Mouse (Mus musculus) lung, embryonic 15.5 days (tissue): Measurements from ENCODE around the gene Gm11011. TPM values are rescaled to one million over a fixed set of nuclear protein-coding genes. Genes with fewer than 3 reads are reported as not detected.

Experiments used
- ATAC-seq: fragments of 200-750 bp; cut with Nextera tagmentation; 2 replicates; pipeline ENCODE4 v1.8.0; 2017; ENCODE audit warnings: moderate number of reproducible peaks, borderline replicate concordance; ENCODE audit not compliant: low FRiP score, low TSS enrichment; ENCODE audit errors: extremely low read depth
- H3K27ac ChIP-seq: fragments of 300-500 bp; sonication (generic); 2 replicates; pipeline ENCODE4 v1.5.1; 2015; ENCODE audit warnings: moderate library complexity, mild to moderate bottlenecking, inconsistent platforms
- H3K27me3 ChIP-seq: fragments of 300-500 bp; sonication (generic); 2 replicates; pipeline ENCODE4 v1.6.1; 2015; ENCODE audit warnings: inconsistent platforms
- H3K36me3 ChIP-seq: fragments of 300-500 bp; sonication (generic); 2 replicates; pipeline ENCODE4 v1.6.1; 2015; ENCODE audit warnings: inconsistent platforms
- H3K4me1 ChIP-seq: fragments of 300-500 bp; sonication (generic); 2 replicates; pipeline ENCODE4 v1.6.1; 2015; ENCODE audit warnings: inconsistent platforms
- H3K4me2 ChIP-seq: fragments of 300-500 bp; sonication (generic); 2 replicates; pipeline ENCODE4 v1.6.1; 2015; ENCODE audit warnings: inconsistent platforms, mild to moderate bottlenecking, moderate library complexity
- H3K4me3 ChIP-seq: fragments of 300-500 bp; sonication (generic); 2 replicates; pipeline ENCODE4 v1.5.1; 2015; ENCODE audit warnings: mild to moderate bottlenecking, inconsistent platforms
- H3K9ac ChIP-seq: fragments of 300-500 bp; sonication (generic); 2 replicates; pipeline ENCODE4 v1.6.1; 2015; ENCODE audit warnings: inconsistent platforms
- H3K9me3 ChIP-seq: fragments of 300-500 bp; sonication (generic); 2 replicates; pipeline ENCODE4 v1.6.1; 2016; ENCODE audit warnings: inconsistent platforms
- WGBS: fragments of 180-500 bp; shearing (Covaris S2); methylation state at CpG from one replicate; pipeline ENCODE4 v1.1.7; 2015; 5-methylcytosine and 5-hydroxymethylcytosine counted together
- polyA plus RNA-seq: library from polyadenylated mRNA; unstranded; fragments of >200 nt; fragmentation: Nextera tagmentation; extraction: Ambion mirVana; gene quantifications from 2 replicates; pipeline ENCODE4 v1.2.1, GENCODE M21; 2015

Gene Gm11011
- polyA plus RNA-seq, 1 experiment from 2014 or later, result not detected

DNA sequence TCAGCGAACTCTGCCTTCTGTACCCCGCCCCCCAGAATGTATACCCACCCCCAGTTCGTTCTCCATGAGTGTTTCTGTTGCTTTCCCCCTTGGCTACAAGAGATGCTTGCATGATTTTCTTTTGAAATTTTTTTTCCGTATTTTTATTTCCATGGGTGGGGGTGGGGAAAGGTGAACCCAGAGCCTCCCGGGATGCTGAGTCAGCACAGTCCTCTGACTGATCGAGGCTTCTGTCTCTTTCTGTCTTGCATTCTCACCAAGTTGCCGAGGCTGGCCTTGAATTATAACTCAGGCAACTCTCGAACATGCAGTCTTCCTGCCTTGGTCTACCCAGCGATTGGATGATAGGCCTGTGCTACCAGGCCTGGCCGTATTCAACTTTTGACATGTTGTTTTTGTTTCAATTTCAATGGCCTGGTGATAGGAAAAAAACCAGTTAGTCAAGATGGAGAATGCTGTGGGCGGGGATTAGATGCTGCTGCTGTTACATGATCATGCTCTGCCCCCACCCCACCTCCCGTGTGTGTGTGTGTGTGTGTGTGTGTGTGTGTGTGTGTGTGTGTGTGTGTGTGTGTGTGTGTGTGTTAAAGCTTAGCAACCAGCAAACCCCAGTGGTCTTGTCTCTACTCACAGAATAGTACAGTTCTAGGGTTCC is 1.8 kb downstream of the Gm11011 start:
- Histone ChIP-seq H3K4me3 (no peak overlapping the region), H3K27ac (no peak overlapping the region)

DNA sequence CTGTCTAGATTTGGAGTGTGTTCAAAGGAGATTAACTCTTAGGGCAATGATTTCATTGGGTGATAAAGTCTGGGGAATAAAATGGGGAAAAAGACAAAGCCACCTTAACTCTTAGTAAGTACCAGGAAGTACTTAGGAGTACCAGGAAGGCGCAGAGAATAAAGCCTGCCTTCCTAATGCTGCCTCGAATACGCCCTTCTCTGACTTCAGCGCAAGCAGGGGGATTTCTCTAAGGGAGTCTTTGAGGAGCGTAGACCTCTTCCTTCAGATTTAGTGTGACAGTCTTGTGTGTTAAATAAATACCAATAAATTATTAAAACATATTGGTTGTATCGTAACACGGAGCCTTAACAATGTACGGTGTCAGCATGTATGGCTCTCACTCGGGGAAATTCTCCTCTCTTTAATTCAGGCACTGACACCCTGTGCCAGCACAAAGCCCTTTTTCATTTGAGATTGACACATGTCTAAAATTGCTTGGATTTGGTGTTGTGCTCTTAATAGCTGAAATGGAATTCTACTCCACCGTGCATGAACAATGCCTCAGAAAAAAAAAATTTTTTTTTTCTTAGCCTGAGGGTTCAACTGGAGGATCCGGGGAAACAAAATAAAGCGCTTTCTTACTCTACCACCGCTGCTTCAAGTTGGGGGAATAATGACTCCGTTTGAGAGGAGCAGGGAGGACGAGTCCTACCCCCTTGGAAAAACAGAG is 2.6 kb downstream of the Gm11011 start:
- no peaks in the 10 kb centered on the region for H3K4me1 ChIP-seq
- H3K4me2 ChIP-seq, result no peak overlapping the region
- H3K9me3 ChIP-seq, result no peaks in the 10 kb centered on the region
- H3K4me3 ChIP-seq, result no peak overlapping the region
- ATAC-seq, result no peak
- WGBS, result 69% methylated on average over 15 of the region's 15 CpGs
- H3K27ac ChIP-seq, result no peak overlapping the region
- H3K27me3 ChIP-seq, result no peaks in the 10 kb centered on the region
- H3K36me3 ChIP-seq, result no peaks in the 10 kb centered on the region
- no peak overlapping the region for H3K9ac ChIP-seq

More for the DNA sequence above, 1.8 kb downstream of the Gm11011 start:
- Histone ChIP-seq H3K36me3 (no peaks in the 10 kb centered on the region), H3K27me3 (no peaks in the 10 kb centered on the region), H3K9ac (no peak overlapping the region), H3K4me1 (no peaks in the 10 kb centered on the region), H3K9me3 (no peaks in the 10 kb centered on the region), H3K4me2 (no peak overlapping the region)
- 78% methylated on average over 12 of the region's 12 CpGs for WGBS
- no peak for ATAC-seq

DNA sequence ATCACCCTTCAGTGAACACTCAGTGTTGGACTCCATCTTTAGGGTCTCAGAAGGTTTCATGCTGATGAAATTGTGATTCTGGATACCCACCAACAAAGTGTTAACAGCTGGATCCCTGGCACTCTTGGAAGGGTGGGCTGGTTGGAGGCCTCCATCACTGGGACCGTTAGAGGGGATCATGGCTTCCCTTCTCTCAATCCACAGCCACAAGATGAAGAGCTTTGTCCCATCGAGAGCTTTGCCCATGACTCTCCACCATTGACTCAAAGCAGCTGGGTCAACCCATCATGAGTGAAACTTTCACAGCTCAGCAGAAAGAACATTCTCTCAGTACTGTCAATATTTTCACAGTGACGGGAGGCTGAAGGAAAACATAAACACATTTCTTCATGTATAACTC is 4.1 kb downstream of the Gm11011 start:
- Histone ChIP-seq H3K9me3 (no peaks in the 10 kb centered on the region), H3K36me3 (no peaks in the 10 kb centered on the region), H3K27me3 (no peaks in the 10 kb centered on the region), H3K9ac (no peak overlapping the region), H3K4me3 (no peak overlapping the region), H3K27ac (no peak overlapping the region), H3K4me2 (no peak overlapping the region), H3K4me1 (no peaks in the 10 kb centered on the region)
- 68% methylated on average over 3 of the region's 3 CpGs for WGBS
- no peak for ATAC-seq

DNA sequence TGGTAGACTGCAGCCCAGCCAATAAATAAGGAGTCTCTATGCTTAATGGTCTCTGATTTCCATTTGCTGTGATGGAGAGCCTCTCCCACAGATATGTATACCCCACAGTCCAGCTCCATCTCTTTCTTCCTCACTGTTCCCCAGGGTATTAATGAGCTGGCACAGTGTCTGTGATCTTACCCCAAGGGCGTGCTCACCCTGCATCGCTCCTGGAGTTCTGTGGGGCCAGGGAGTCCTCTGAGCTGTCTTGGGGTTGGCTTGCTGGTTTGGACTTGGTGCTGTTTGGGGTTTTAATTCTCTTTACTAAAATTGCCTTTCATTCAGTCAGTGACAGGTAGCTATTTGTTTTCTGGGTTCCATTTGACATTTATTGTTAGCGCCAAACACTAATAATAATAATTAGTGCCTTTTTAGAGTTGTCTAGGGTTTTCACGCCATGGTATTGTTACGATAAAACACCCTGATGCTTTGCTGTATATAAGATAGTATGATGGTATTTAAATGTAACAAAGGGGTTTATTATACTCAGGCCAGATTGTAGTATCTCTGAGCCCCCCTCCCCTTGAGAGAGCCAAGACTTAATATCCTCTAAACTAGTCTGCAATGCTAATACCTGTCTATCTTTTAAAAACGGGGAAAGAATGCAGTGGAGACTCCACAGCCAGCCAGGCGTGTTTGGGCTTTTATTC is 9.9 kb downstream of the Gm11011 start:
- Histone ChIP-seq H3K27me3 (no peaks in the 10 kb centered on the region), H3K9me3 (no peaks in the 10 kb centered on the region), H3K9ac (no peak overlapping the region), H3K36me3 (no peaks in the 10 kb centered on the region), H3K4me1 (no peaks in the 10 kb centered on the region), H3K27ac (no peak overlapping the region), H3K4me3 (no peak overlapping the region), H3K4me2 (no peak overlapping the region)
- WGBS, result 73% methylated on average over 7 of the region's 7 CpGs
- no peak for ATAC-seq

DNA sequence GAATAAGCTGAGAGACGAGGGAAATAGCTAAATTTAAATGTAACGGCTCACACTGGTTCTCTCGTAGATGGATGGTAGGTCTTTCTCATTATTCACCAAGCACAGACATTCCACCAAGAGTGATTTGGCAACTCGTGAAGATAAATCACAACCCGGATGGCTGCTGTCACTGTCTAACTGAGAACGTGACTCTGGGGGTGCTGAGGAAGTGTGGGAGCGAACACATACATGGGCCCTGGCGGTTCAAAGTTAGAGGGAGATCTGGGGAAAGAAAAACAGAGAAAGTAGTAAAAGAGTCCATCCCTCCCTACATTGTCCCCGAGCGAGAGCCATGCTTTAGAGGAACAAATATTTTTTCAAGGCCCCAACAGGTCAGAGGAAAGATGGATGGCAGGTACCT is 17.5 kb downstream of the Gm11011 start:
- no peak for ATAC-seq
- Histone ChIP-seq H3K36me3 (no peaks in the 10 kb centered on the region), H3K4me1 (0 out of 2 replicates have a peak, but pooled peaks cover 4% of the 10 kb centered on the region), H3K4me2 (no peak overlapping the region), H3K9me3 (no peaks in the 10 kb centered on the region), H3K4me3 (no peak overlapping the region), H3K27me3 (no peaks in the 10 kb centered on the region), H3K27ac (no peak overlapping the region), H3K9ac (no peak overlapping the region)
- 64% methylated on average over 10 of the region's 10 CpGs for WGBS

DNA sequence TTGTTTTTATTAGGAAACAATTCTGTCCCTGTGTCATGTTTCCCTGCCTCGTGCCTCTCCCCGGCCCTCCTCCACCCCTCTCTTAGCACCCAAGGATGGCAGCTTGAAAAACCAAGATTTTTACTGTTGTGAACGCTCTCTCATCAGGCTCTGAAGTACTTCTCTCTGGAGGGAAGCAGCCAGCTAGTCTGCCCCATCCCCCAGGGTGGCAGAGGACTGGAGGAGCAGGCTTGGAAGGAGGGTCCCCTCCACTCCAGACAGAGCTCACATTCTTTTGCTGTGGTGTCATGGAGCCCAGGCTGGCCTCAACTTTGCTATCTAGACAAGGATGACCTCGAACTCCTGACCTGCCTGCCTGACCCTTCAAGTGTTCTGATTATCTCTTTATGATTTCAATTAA is 21.4 kb downstream of the Gm11011 start:
- H3K4me1 ChIP-seq, result 0 out of 2 replicates have a peak, but pooled peaks cover 4% of the 10 kb centered on the region
- no peak overlapping the region for H3K4me3 ChIP-seq
- no peak overlapping the region for H3K9ac ChIP-seq
- no peak for ATAC-seq
- H3K36me3 ChIP-seq, result no peaks in the 10 kb centered on the region
- H3K27ac ChIP-seq, result peak overlapping the region; percentile 30; the same call in 1 of the 2 replicates
- 23% methylated on average over 4 of the region's 4 CpGs for WGBS
- no peaks in the 10 kb centered on the region for H3K27me3 ChIP-seq
- H3K4me2 ChIP-seq, result no peak overlapping the region
- H3K9me3 ChIP-seq, result no peaks in the 10 kb centered on the region

DNA sequence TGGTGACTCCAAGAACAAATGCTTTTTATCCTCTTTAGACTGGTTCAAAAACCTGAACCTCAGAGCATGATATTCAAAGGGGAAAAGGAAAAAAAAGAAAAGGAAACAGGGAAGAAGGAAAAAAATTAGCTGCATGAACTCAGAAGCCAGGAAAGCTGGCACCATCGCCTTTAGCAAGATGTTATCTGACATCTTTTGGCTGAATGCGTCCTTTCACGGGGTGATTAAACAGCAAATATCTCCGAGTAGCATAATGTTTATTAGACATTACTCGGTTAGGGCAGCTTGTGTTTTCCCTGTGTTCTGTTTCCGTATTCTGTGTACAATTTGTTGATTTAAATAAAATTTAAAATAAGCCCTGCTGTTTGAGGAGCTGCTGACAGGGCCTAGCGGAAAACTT is 21.8 kb downstream of the Gm11011 start:
- ATAC-seq, result no peak
- Histone ChIP-seq H3K4me3 (no peak overlapping the region), H3K27me3 (no peaks in the 10 kb centered on the region), H3K36me3 (no peaks in the 10 kb centered on the region), H3K9ac (no peak overlapping the region), H3K4me2 (no peak overlapping the region), H3K4me1 (0 out of 2 replicates have a peak, but pooled peaks cover 4% of the 10 kb centered on the region), H3K27ac (no peak overlapping the region), H3K9me3 (no peaks in the 10 kb centered on the region)
- 33% methylated on average over 7 of the region's 7 CpGs for WGBS

DNA sequence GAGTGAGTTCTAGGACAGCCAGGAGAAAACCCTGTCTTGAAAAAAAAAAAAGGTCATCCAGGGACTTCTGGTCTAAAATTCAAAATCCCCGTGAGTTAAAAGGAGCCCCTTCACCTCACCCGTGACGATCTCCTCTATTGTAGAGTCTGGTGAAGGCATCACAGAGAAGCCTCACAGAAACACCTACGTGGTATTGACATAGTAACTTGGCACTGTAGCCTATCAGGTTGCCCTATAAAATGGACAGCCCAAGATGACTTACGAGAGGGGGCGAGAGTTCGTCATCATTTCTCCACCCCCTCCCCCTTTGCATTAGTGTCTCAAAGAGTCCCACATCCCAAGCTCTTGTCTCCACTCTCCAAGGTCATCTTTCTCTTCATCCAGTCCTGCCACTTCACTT is 41.9 kb downstream of the Gm11011 start:
- Histone ChIP-seq H3K36me3 (no peaks in the 10 kb centered on the region), H3K4me3 (no peak overlapping the region), H3K9me3 (no peaks in the 10 kb centered on the region), H3K4me1 (no peaks in the 10 kb centered on the region), H3K4me2 (no peak overlapping the region), H3K9ac (no peak overlapping the region), H3K27ac (no peak overlapping the region), H3K27me3 (no peaks in the 10 kb centered on the region)
- 88% methylated on average over 7 of the region's 7 CpGs for WGBS
- no peak for ATAC-seq

DNA sequence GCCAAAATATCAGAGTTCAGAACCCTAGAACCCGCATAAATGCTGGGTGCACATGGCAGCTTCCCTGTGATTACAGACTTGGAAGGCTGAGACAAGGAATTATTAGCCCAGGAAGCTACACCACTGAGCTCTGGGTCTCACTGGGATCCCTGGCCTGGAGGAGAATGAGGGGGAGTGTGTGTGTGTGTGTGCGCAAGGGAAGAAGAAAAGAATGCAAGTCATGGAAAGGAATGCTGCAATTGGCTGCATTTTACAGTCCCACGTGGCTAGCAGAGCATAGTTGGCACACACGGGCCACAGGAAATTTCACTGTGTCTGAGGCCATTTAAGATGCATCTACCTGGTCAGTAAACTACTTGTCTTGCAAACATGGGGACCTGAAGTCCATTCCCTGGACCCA is 48.6 kb downstream of the Gm11011 start:
- Histone ChIP-seq H3K9me3 (no peaks in the 10 kb centered on the region), H3K27me3 (no peaks in the 10 kb centered on the region), H3K4me1 (no peaks in the 10 kb centered on the region), H3K9ac (no peak overlapping the region), H3K4me3 (no peak overlapping the region), H3K4me2 (no peak overlapping the region), H3K36me3 (no peaks in the 10 kb centered on the region), H3K27ac (no peak overlapping the region)
- no peak for ATAC-seq
- WGBS, result 57% methylated on average over 4 of the region's 4 CpGs

Other genes starting within 250 kb of the Gm11011 start
- 5.9 and 7.5 TPM in 2 replicates for gene Tshz2, start 45.3 kb upstream of the Gm11011 start, polyA plus RNA-seq